Mouse (Mus musculus) liver, adult 2 months (tissue): ENCODE measurements around the gene Tent5c. TPM values are rescaled to one million over a fixed set of nuclear protein-coding genes. Genes with fewer than 3 reads are reported as not detected.
A peak's percentile ranks its signal among the peaks of the same experiment; 100 is the strongest.

ENCODE experiments used
- DNase-seq: peaks from one replicate; pipeline ENCODE4 v3.0.0-alpha.2; 2011; ENCODE audit warnings: low read depth, low spot score; ENCODE audit errors: extremely low read depth
- H3K27ac ChIP-seq: fragments of 200-500 bp; replicated peaks from 2 replicates; pipeline ENCODE4 v1.5.1; 2012; ENCODE audit warnings: low read depth, mild to moderate bottlenecking, control low read depth, inconsistent platforms, low read length; ENCODE audit not compliant: insufficient read depth
- H3K27me3 ChIP-seq: fragments of 200-500 bp; 2 replicates; pipeline ENCODE4 v1.6.1; 2012; ENCODE audit warnings: mild to moderate bottlenecking, moderate library complexity, low read length, inconsistent platforms; ENCODE audit not compliant: control insufficient read depth, insufficient read depth
- H3K36me3 ChIP-seq: fragments of 200-500 bp; 2 replicates; pipeline ENCODE4 v1.6.1; 2012; ENCODE audit warnings: low read length, inconsistent platforms; ENCODE audit not compliant: control insufficient read depth, insufficient read depth
- H3K4me1 ChIP-seq: fragments of 200-500 bp; 2 replicates; pipeline ENCODE4 v1.6.1; 2011; ENCODE audit warnings: low read length; ENCODE audit not compliant: control insufficient read depth, insufficient read depth
- H3K4me3 ChIP-seq: fragments of 200-500 bp; 2 replicates; pipeline ENCODE4 v1.5.1; 2011; ENCODE audit warnings: low read depth, mild to moderate bottlenecking, control low read depth, low read length, moderate library complexity; ENCODE audit not compliant: insufficient read depth
- H3K79me2 ChIP-seq: fragments of 200-500 bp; 2 replicates; pipeline ENCODE4 v1.6.1; 2012; ENCODE audit warnings: inconsistent platforms, mild to moderate bottlenecking, low read length, moderate library complexity; ENCODE audit not compliant: control insufficient read depth, insufficient read depth
- H3K9ac ChIP-seq: fragments of 200-500 bp; 2 replicates; pipeline ENCODE4 v1.6.1; 2012; ENCODE audit warnings: low read depth, mild to moderate bottlenecking, control low read depth, inconsistent platforms, low read length
- CTCF ChIP-seq: fragments of 200-500 bp; IDR thresholded peaks from 2 replicates; pipeline ENCODE4 v1.5.1; 2011; ENCODE audit warnings: low read depth, low read length, control low read depth
- POLR2A ChIP-seq: fragments of 200-500 bp; IDR thresholded peaks from 2 replicates; pipeline ENCODE4 v1.6.1; 2011; ENCODE audit warnings: low read length, control low read depth; ENCODE audit not compliant: insufficient read depth; ENCODE audit errors: extremely low read depth
- WGBS: fragments of 180-500 bp; shearing (Covaris S2); methylation state at CpG from one replicate; pipeline ENCODE4 v1.1.7; 2018; 5-methylcytosine and 5-hydroxymethylcytosine counted together
- polyA plus RNA-seq: library from polyadenylated mRNA; depleted of rRNA; stranded (reverse); fragments of >200 nt; gene quantifications from 2 replicates; pipeline ENCODE4 v1.2.3, GENCODE M21; 2012; rRNA removed
- total RNA-seq: library from RNA; depleted of rRNA; stranded (reverse); fragments of >200 nt; gene quantifications from 2 replicates; pipeline ENCODE4 v1.2.3, GENCODE M21; 2014; rRNA removed

Tent5c gene
- total RNA-seq (6.7 and 9.4 TPM in 2 replicates), polyA plus RNA-seq (2.3 and 3.1 TPM in 2 replicates)

GRCm38 (mm10) chr3:100489133-100490009 lies at the start of gene Tent5c:
Gene Tent5c, minus strand, starts transcription at chr3:100489324.
- Histone ChIP-seq H3K4me3 (peak within 1 kb of the TSS; percentile 88), H3K36me3 (no peaks in the 10 kb centered on the region), H3K4me1 (peaks cover 11% of the 10 kb centered on the region; the same call in 1 of the 2 replicates), H3K9ac (peak within 1 kb of the TSS; percentile 81), H3K27ac (peak within 1 kb of the TSS; percentile 51), H3K27me3 (no peaks in the 10 kb centered on the region), H3K79me2 (no peaks in the 10 kb centered on the region)
- peak; percentile 89 for TF ChIP-seq POLR2A
- TF ChIP-seq CTCF, result no peak
- WGBS, result under 1% methylated on average over 59 of the region's 73 CpGs
- peak; percentile 86 for DNase-seq

GRCm38 (mm10) chr3:100536686-100537085 lies 47.6 kb upstream of the Tent5c start:
- Histone ChIP-seq H3K79me2 (no peaks in the 10 kb centered on the region), H3K36me3 (no peaks in the 10 kb centered on the region), H3K4me3 (no peak overlapping the region), H3K27me3 (no peaks in the 10 kb centered on the region), H3K27ac (no peak overlapping the region), H3K4me1 (no peaks in the 10 kb centered on the region), H3K9ac (no peak overlapping the region)
- TF ChIP-seq POLR2A (no peak), CTCF (peak; percentile 12; the same call in 1 of the 2 replicates)
- 35% methylated on average over 2 of the region's 2 CpGs for WGBS
- peak; percentile 65 for DNase-seq

GRCm38 (mm10) chr3:100535902-100536301 lies 46.8 kb upstream of the Tent5c start:
- Histone ChIP-seq H3K36me3 (no peaks in the 10 kb centered on the region), H3K27ac (no peak overlapping the region), H3K9ac (no peak overlapping the region), H3K4me3 (no peak overlapping the region), H3K27me3 (no peaks in the 10 kb centered on the region), H3K79me2 (no peaks in the 10 kb centered on the region), H3K4me1 (no peaks in the 10 kb centered on the region)
- peak; percentile 30 for DNase-seq
- 21% methylated on average over 4 of the region's 4 CpGs for WGBS
- TF ChIP-seq CTCF, result no peak
- no peak for TF ChIP-seq POLR2A

- no peak overlapping the region for H3K9ac ChIP-seq
- H3K4me3 ChIP-seq, result no peak overlapping the region
- H3K4me1 ChIP-seq, result no peaks in the 10 kb centered on the region
- WGBS, result 80% methylated on average over 3 of the region's 3 CpGs
- TF ChIP-seq CTCF, result no peak
- no peak for TF ChIP-seq POLR2A
- DNase-seq, result no peak
- no peaks in the 10 kb centered on the region for H3K27me3 ChIP-seq
- no peaks in the 10 kb centered on the region for H3K79me2 ChIP-seq
- no peaks in the 10 kb centered on the region for H3K36me3 ChIP-seq
- no peak overlapping the region for H3K27ac ChIP-seq
Observed at GRCm38 (mm10) chr3:100535298-100535697, 46.2 kb upstream of the Tent5c start.

- Histone ChIP-seq H3K4me3 (no peak overlapping the region), H3K27ac (no peak overlapping the region), H3K4me1 (no peaks in the 10 kb centered on the region), H3K27me3 (no peaks in the 10 kb centered on the region), H3K9ac (no peak overlapping the region), H3K36me3 (no peaks in the 10 kb centered on the region), H3K79me2 (no peaks in the 10 kb centered on the region)
- no peak for TF ChIP-seq POLR2A
- TF ChIP-seq CTCF, result no peak
- WGBS, result 73% methylated on average over 3 of the region's 3 CpGs
- peak; percentile 24 for DNase-seq
Observed at GRCm38 (mm10) chr3:100534394-100534793, 45.3 kb upstream of the Tent5c start.

- no peak overlapping the region for H3K4me3 ChIP-seq
- H3K27ac ChIP-seq, result no peak overlapping the region
- no peaks in the 10 kb centered on the region for H3K79me2 ChIP-seq
- no peaks in the 10 kb centered on the region for H3K36me3 ChIP-seq
- no peaks in the 10 kb centered on the region for H3K4me1 ChIP-seq
- H3K9ac ChIP-seq, result no peak overlapping the region
- TF ChIP-seq CTCF (no peak), POLR2A (no peak)
- no peaks in the 10 kb centered on the region for H3K27me3 ChIP-seq
- no peak for DNase-seq
Observed at GRCm38 (mm10) chr3:100533429-100533828, 44.3 kb upstream of the Tent5c start.
